Mouse (Mus musculus) stomach, postnatal 0 days (tissue): ENCODE measurements at regions not wholly inside any gene's neighbourhood (a gene's known extent, or its start where the extent isn't known, plus 50 kb on each side); places are given as distances from the start of the nearest gene placed in this dataset.

Experiments
- CTCF ChIP-seq: IDR thresholded peaks from 2 replicates; pipeline ENCODE4 v1.5.1; 2016; ENCODE audit warnings: antibody characterized with exemption, low read depth, mild to moderate bottlenecking, moderate library complexity
- EP300 ChIP-seq: optimal IDR thresholded peaks from 2 replicates; pipeline ENCODE3; 2016; ENCODE audit warnings: antibody characterized with exemption

DNA sequence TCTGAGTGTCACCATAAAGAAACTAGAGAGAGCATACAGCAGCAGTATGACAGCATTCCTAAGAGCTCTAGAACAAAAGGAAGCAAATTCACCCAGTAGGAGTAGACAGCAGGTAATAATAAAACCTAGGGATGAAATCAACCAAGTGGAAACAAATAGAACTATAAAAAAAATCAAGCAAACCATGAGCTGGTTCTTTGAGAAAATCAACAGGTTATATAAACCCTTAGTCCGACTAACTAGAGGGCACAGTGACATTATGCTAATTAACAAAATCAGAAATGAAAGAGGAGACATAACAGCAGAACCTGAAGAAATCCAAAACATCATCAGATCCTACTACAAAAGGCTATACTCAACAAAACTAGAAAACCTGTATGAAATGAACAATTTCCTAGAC, 434.4 kb downstream of the Adam29 start:
- TF ChIP-seq EP300 (no peak), CTCF (no peak)
